Mouse (Mus musculus) limb, embryonic 11.5 days (tissue): ENCODE results near the gene Isy1. TPM values are rescaled to one million over a fixed set of nuclear protein-coding genes. Genes with fewer than 3 reads are reported as not detected.

Experiments used
- ATAC-seq: fragments of 200-750 bp; cut with Nextera tagmentation; 2 replicates; pipeline ENCODE4 v1.8.0; 2017; ENCODE audit warnings: low read depth; ENCODE audit not compliant: insufficient number of reproducible peaks, low FRiP score, low TSS enrichment
- DNase-seq: peaks from one replicate; pipeline ENCODE4 v3.0.0-alpha.2; 2015; ENCODE audit warnings: low spot score
- H3K27ac ChIP-seq: fragments of 300-500 bp; sonication (generic); replicated peaks from 2 replicates; pipeline ENCODE4 v1.5.1; 2014; ENCODE audit warnings: low read depth, mild to moderate bottlenecking, low read length
- H3K27me3 ChIP-seq: fragments of 300-500 bp; sonication (generic); 2 replicates; pipeline ENCODE4 v1.6.1; 2014; ENCODE audit warnings: mild to moderate bottlenecking, low read length, mixed read lengths; ENCODE audit not compliant: control insufficient read depth, insufficient read depth
- H3K36me3 ChIP-seq: fragments of 300-500 bp; sonication (generic); 2 replicates; pipeline ENCODE4 v1.6.1; 2014; ENCODE audit warnings: mild to moderate bottlenecking, low read length, moderate library complexity, mixed read lengths; ENCODE audit not compliant: control insufficient read depth, insufficient read depth
- H3K4me1 ChIP-seq: fragments of 300-500 bp; sonication (generic); 2 replicates; pipeline ENCODE4 v1.6.1; 2014; ENCODE audit warnings: low read length, mixed read lengths; ENCODE audit not compliant: control insufficient read depth, insufficient read depth
- H3K4me2 ChIP-seq: fragments of 300-500 bp; sonication (generic); 2 replicates; pipeline ENCODE4 v1.6.1; 2014; ENCODE audit warnings: low read depth, mild to moderate bottlenecking, moderate library complexity; ENCODE audit not compliant: severe bottlenecking
- H3K4me3 ChIP-seq: fragments of 300-500 bp; sonication (generic); 2 replicates; pipeline ENCODE4 v1.5.1; 2014; ENCODE audit warnings: low read depth, low read length
- H3K9ac ChIP-seq: fragments of 300-500 bp; sonication (generic); 2 replicates; pipeline ENCODE4 v1.6.1; 2014; ENCODE audit warnings: mild to moderate bottlenecking, low read length
- H3K9me3 ChIP-seq: fragments of 300-500 bp; sonication (generic); 2 replicates; pipeline ENCODE4 v1.6.1; 2016; ENCODE audit warnings: low read length; ENCODE audit not compliant: control insufficient read depth
- WGBS: fragments of 180-500 bp; shearing (Covaris S2); extraction: QIAGEN DNeasy Blood & Tissue Kit; methylation state at CpG from one replicate; pipeline ENCODE4 v1.1.7; 2014; 5-methylcytosine and 5-hydroxymethylcytosine counted together
- polyA plus RNA-seq: library from polyadenylated mRNA; unstranded; fragments of >200 nt; fragmentation: Nextera tagmentation; extraction: Ambion mirVana; gene quantifications from 2 replicates; pipeline ENCODE4 v1.2.1, GENCODE M21; 2014

The Isy1 gene
- polyA plus RNA-seq, 1 experiment from 2014 or later = 76.2 TPM

DNA sequence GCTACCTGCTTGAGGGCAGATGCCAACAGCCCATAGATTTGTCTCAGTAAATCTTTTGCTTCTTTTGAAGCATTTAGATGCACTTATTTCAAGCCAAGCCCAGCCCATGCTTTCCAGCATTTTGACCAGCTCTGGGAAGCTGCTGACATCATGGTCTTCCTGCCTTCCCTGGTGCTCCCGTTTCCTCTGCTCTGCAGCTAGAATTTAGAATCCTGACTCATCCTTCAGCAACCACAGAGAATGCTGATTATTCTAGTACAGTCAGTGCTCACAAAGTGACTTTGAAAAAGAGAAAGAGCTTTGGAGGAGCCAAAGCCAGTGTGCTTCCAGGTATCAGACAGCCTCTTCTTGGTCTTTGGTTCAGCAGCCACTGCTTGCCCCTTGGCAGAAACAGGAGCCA is 18.5 kb upstream of the Isy1 start:
- Histone ChIP-seq H3K9me3 (no peaks in the 10 kb centered on the region), H3K27ac (no peak overlapping the region), H3K4me2 (no peak overlapping the region), H3K4me3 (no peak overlapping the region), H3K9ac (no peak overlapping the region), H3K27me3 (no peaks in the 10 kb centered on the region), H3K36me3 (no peaks in the 10 kb centered on the region), H3K4me1 (no peaks in the 10 kb centered on the region)
- DNase-seq = no peak
- WGBS = 69% methylated on average over 1 of the region's 1 CpGs
- no peak for ATAC-seq

DNA sequence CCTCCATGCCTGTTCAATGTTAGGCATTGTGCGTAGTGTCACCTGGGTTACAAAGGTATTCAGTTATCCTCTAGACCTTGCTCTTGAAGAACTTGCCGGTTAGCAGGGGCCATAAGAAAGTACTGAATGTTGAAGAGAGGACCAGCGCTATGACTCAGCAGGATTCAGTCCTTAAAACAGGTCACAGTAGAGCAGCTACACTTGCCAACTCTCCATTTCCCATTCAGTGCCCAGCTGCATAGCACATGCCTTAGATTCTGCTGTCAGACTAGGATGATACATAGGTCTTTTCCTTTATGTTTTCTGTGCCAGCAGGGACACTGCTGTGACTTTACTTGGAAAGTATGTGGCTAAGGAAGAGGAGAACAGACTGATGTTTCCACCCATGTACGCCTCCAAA is 14.8 kb upstream of the Isy1 start:
- no peak overlapping the region for H3K4me2 ChIP-seq
- no peaks in the 10 kb centered on the region for H3K36me3 ChIP-seq
- H3K4me1 ChIP-seq = 0 out of 2 replicates have a peak, but pooled peaks cover 4% of the 10 kb centered on the region
- H3K27ac ChIP-seq = no peak overlapping the region
- DNase-seq = no peak
- H3K9ac ChIP-seq = no peak overlapping the region
- WGBS = 88% methylated on average over 4 of the region's 4 CpGs
- H3K9me3 ChIP-seq = no peaks in the 10 kb centered on the region
- no peaks in the 10 kb centered on the region for H3K27me3 ChIP-seq
- no peak for ATAC-seq
- no peak overlapping the region for H3K4me3 ChIP-seq

DNA sequence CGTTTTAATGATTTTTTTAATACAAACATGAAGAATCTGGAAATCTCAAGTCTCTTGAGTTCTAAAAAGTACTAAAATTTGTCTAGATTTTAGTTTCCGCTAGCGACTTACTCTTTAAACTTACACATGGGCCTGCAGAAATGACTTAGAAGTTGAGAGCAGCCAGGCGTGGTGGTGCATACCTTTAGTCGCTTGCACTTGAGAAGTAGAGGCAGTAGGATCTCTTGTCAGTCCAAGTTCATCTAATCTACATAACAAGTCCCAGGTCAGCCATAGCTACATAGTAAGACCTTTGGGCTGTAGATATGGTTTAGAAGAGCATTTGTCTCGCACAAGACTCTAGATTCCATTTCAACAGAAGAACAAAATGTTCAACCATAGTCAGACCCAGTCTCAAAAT is 13.3 kb upstream of the Isy1 start:
- H3K36me3 ChIP-seq = peaks cover 2% of the 10 kb centered on the region; the same call in 1 of the 2 replicates
- DNase-seq = no peak
- H3K9me3 ChIP-seq = no peaks in the 10 kb centered on the region
- no peak overlapping the region for H3K4me2 ChIP-seq
- ATAC-seq = no peak
- H3K9ac ChIP-seq = no peak overlapping the region
- no peak overlapping the region for H3K27ac ChIP-seq
- H3K4me3 ChIP-seq = no peak overlapping the region
- H3K4me1 ChIP-seq = 0 out of 2 replicates have a peak, but pooled peaks cover 7% of the 10 kb centered on the region
- WGBS = 84% methylated on average over 6 of the region's 6 CpGs
- H3K27me3 ChIP-seq = no peaks in the 10 kb centered on the region

DNA sequence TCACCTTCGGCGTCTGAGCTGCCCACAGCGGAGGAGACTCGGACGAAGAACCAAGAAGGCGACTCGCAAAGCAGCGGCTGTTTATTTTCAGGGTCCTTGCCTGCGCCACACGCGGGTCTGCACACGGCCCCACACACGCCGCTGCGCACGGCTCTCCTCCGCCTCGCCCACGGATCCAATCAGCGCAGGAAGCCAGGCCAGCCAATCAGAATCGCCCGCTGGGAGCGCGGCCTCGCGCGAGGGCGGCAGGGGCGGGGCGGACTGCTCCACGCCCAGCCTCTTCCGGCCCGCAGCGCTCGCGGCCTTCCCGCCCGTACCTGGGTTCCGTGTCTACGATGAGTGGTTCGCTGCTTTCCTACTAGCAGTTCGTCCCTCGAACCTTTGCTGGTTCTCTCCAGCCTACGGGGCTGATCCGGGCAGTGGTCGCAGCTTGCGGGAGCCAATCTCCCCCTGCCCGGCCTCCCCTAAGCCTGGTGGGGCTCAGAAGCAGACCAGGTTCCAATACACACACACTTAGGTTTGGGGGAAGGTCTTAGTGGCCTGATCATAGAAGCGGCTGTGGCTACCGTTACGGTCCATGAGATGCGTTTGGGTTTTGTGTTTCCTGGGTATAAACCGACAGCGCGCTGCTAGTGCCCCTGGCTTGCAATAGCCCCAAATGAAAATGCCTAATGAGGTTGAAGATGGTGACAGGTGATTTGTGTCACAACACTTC is 12.5 kb upstream of the Isy1 start, which contains the start of gene Cnbp:
Cnbp (minus strand) TSS at position 207 of the 715 bp plus-strand sequence.
- peaks cover 2% of the 10 kb centered on the region; the same call in 1 of the 2 replicates for H3K36me3 ChIP-seq
- no peaks in the 10 kb centered on the region for H3K27me3 ChIP-seq
- H3K4me3 ChIP-seq = peak within 1 kb of the TSS; percentile 97
- 0 out of 2 replicates have a peak, but pooled peaks cover 7% of the 10 kb centered on the region for H3K4me1 ChIP-seq
- WGBS = under 1% methylated on average over 55 of the region's 55 CpGs
- ATAC-seq = peak; percentile 97
- peak; percentile 98 for DNase-seq
- no peaks in the 10 kb centered on the region for H3K9me3 ChIP-seq
- H3K27ac ChIP-seq = peak within 1 kb of the TSS; percentile 89
- H3K4me2 ChIP-seq = peak within 1 kb of the TSS; percentile 78
- peak within 1 kb of the TSS; percentile 99 for H3K9ac ChIP-seq

DNA sequence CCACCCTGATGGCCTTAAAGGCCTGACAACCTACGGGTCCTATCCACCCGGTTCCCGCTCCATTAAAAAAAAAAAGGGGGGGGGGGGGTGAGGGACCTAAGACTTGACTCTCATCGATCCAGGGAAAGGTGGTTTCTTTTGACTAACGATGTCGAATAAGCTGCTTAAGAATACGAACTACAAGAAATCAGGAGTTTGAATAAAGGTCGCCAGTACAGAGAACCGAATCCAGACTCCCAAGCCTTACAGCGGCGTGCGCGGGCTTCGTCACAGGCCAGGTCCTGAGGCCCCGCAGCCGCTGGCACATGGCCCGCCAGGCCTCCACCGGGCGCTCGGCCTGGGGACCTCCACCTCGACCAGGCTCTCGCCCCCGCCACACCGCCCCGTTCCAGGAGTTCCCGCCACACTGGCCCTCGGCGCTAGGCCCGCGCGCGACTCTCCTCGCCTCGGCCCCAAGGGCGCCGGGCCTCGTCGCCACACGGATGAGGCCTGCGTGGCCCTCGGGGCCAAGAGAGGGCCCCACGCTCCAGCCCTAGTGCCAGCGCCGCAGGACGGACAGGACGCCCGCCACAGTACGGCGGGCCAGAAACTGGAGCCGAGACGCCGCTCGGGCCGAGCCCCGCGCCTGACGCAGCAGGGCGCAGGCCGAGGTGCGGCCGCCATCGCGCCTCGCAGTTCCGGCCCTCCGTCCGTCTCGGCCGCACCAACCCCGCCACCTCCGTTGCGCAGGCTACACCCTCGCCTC is 11.7 kb upstream of the Isy1 start:
- peak; percentile 69 for ATAC-seq
- H3K4me3 ChIP-seq = peak overlapping the region; percentile 97
- 0 out of 2 replicates have a peak, but pooled peaks cover 7% of the 10 kb centered on the region for H3K4me1 ChIP-seq
- peak; percentile 63 for DNase-seq
- H3K27ac ChIP-seq = peak overlapping the region; percentile 75
- H3K4me2 ChIP-seq = peak overlapping the region; percentile 78
- peaks cover 5% of the 10 kb centered on the region for H3K36me3 ChIP-seq
- under 1% methylated on average over 69 of the region's 73 CpGs for WGBS
- H3K27me3 ChIP-seq = no peaks in the 10 kb centered on the region
- H3K9ac ChIP-seq = peak overlapping the region; percentile 99
- H3K9me3 ChIP-seq = no peaks in the 10 kb centered on the region

DNA sequence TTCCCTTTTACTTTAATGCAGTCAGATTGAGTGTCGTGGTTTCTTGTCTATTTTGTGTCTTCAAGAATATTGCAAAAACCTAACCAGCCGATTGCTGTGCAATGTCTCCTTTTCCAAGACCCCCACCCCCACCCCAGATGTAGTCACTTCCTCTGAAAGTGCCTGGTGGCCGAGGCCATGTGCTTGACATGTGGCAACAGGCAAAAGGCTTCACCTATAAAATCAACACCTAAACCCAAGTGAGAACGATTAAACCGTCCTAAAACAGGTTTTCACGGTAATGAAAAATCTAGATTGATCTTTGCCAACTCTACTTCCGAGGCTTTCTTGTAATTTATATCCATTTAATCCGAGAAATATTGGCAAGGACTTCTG is 11.2 kb upstream of the Isy1 start:
- ATAC-seq = no peak

DNA sequence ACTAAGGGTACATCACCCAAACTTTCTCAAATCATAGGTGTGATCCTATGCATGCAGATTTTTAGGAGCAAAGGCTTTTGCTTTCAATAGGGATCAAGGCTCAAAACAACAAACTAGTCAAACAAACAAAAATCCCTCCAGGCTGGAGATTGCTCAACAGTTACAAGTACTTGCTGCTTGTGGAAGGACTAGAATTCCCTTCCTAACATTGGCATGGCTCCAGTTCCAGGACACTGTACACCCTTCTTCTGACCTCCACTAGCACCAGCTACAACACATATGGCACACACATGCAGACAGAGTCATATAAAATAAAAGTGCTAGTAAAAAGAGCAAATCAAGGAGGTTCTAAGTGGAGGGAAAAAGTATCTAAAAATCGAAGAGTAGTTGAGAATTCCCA is 8.2 kb upstream of the Isy1 start:
- H3K9me3 ChIP-seq = no peaks in the 10 kb centered on the region
- H3K27me3 ChIP-seq = no peaks in the 10 kb centered on the region
- H3K4me1 ChIP-seq = 0 out of 2 replicates have a peak, but pooled peaks cover 7% of the 10 kb centered on the region
- no peak overlapping the region for H3K27ac ChIP-seq
- H3K4me2 ChIP-seq = no peak overlapping the region
- H3K9ac ChIP-seq = no peak overlapping the region
- peaks cover 28% of the 10 kb centered on the region for H3K36me3 ChIP-seq
- DNase-seq (no peak), ATAC-seq (no peak)
- H3K4me3 ChIP-seq = no peak overlapping the region
- 67% methylated on average over 1 of the region's 1 CpGs for WGBS

More for the DNA sequence above, 11.2 kb upstream of the Isy1 start:
- H3K9me3 ChIP-seq = no peaks in the 10 kb centered on the region
- peaks cover 10% of the 10 kb centered on the region for H3K36me3 ChIP-seq
- H3K27me3 ChIP-seq = no peaks in the 10 kb centered on the region
- peak; percentile 61 for DNase-seq
- under 1% methylated on average over 8 of the region's 8 CpGs for WGBS
- peak overlapping the region; percentile 97 for H3K4me3 ChIP-seq
- H3K4me2 ChIP-seq = peak overlapping the region; percentile 78
- H3K4me1 ChIP-seq = 0 out of 2 replicates have a peak, but pooled peaks cover 7% of the 10 kb centered on the region
- H3K27ac ChIP-seq = peak overlapping the region; percentile 75
- H3K9ac ChIP-seq = peak overlapping the region; percentile 99

DNA sequence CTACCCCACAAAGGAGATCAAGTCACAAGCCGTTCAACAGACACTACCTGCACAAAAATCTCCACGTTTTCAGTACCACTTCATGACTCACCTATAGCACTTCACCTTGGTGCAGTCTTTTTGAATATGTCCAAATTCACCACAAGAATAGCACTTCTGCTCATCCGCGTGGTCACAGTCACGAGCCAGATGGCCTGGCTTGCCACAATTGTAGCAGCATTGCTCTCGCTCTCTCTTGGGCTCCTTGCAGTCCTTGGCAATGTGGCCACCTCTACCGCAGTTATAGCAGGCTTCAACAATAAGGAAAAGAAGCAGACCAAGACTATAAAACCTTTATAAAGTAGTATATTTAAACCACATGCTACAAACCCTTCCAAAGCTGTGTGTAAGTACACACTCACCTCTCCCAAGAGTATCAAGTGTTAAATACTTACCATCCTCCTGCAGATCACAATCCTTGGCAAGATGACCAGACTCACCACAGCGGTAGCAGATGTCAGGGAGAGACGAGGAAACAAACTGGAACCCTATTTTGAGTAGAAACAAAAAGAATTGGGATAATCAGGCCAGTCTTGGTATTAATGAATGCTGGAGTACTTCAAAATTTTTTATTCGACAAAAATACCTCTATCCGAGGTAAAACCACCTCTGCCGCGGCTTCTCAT is 6.6 kb upstream of the Isy1 start:
- H3K9ac ChIP-seq = no peak overlapping the region
- no peak for ATAC-seq
- 90% methylated on average over 13 of the region's 13 CpGs for WGBS

More for the DNA sequence above, 6.6 kb upstream of the Isy1 start:
- Histone ChIP-seq H3K9me3 (no peaks in the 10 kb centered on the region), H3K36me3 (peaks cover 32% of the 10 kb centered on the region), H3K4me3 (no peak overlapping the region), H3K27ac (no peak overlapping the region), H3K27me3 (no peaks in the 10 kb centered on the region), H3K4me1 (0 out of 2 replicates have a peak, but pooled peaks cover 7% of the 10 kb centered on the region), H3K4me2 (no peak overlapping the region)
- no peak for DNase-seq
